Mouse (Mus musculus): ENCODE results near the gene Prkra.

DNA sequence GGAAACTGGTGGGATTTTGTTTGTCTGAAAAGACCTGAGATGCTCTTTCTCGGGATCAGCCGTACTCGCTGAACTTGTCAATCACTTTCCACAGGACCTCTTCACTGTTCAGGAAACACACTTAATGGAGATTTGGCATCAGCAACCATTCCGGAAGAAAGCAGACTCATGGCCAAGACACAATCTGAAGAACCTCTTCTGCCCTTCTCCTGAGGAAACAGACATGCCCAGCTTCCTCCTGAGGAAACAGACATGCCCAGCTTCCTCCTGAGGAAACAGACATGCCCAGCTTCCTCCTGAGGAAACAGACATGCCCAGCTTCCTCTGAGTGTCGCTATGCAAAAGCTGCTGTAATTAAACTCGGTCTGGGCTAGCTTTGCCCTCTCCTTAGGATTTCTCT, 47.5 kb upstream of the Prkra start:
- no peak for TF ChIP-seq POLR2A (IDR thresholded peaks at IDR 0.05; ENCODE audit: borderline replicate concordance, extremely low read depth, low read depth, low read length)
- TF ChIP-seq CTCF (IDR thresholded peaks at IDR 0.05; ENCODE audit: insufficient read depth, low read length), result no peak

Measured in lung, adult 2 months (tissue).